Mouse (Mus musculus) heart, postnatal 14 days (tissue): ENCODE measurements around the gene Galr2. TPM values are rescaled to one million over a fixed set of nuclear protein-coding genes. Genes with fewer than 3 reads are reported as not detected.
A peak's percentile ranks its signal among the peaks of the same experiment; 100 is the strongest.

Experiments
- DNase-seq, 2 experiments: peaks; one replicate each; pipeline ENCODE4 v3.0.0; 2021 to 2022
- intact Hi-C: fragments of 180-260 bp; cut with DNase I; formaldehyde crosslinking; loops from one replicate; pipeline ENCODE4 v1.15.1; 2025
- long read RNA-seq, 2 experiments: library from polyadenylated mRNA; stranded (forward); transcript quantifications; one replicate each; pipeline ENCODE4 v2.0.0; 2021
- total RNA-seq, 2 experiments: library from RNA; stranded (reverse); gene quantifications; 2 replicates each; pipeline ENCODE4 v1.2.3; 2021

Galr2 gene
- not detected for total RNA-seq
- long read RNA-seq, experiment 1, partial matches to known transcripts = 0 of 1 reads
- long read RNA-seq, experiment 1, other reads (novel, unspliced or antisense) = 0 of 1 reads
- long read RNA-seq, experiment 2 = 0 reads

GRCm38 (mm10) chr11:116280751-116281663 lies at the start of gene Galr2:
Galr2 (plus strand) TSS chr11:116280939.
- intact Hi-C loops = no loop called here
- no peak for DNase-seq

GRCm38 (mm10) chr11:116232427-116232826 lies 48.3 kb upstream of the Galr2 start:
- intact Hi-C loops = no loop called here

GRCm38 (mm10) chr11:116234901-116235300 lies 45.8 kb upstream of the Galr2 start:
- no peak for DNase-seq
- intact Hi-C loops = no loop called here

More at GRCm38 (mm10) chr11:116232427-116232826, 48.3 kb upstream of the Galr2 start:
- DNase-seq = no peak

GRCm38 (mm10) chr11:116237742-116238395 lies 42.9 kb upstream of the Galr2 start, which contains the start of gene Evpl:
Evpl (minus strand) TSS chr11:116238077.
- intact Hi-C loops = no loop called here
- peak; percentile 31 to 45 for DNase-seq

- no peak for DNase-seq
- intact Hi-C loops = no loop called here
Observed at GRCm38 (mm10) chr11:116239797-116240196, 40.9 kb upstream of the Galr2 start.

- DNase-seq = no peak
- intact Hi-C loops = no loop called here
Observed at GRCm38 (mm10) chr11:116241744-116242235, 38.9 kb upstream of the Galr2 start.

- no peak for DNase-seq
- intact Hi-C loops = no loop called here
Observed at GRCm38 (mm10) chr11:116244580-116244979, 36.2 kb upstream of the Galr2 start.

GRCm38 (mm10) chr11:116245616-116246015 lies 35.1 kb upstream of the Galr2 start:
- no peak for DNase-seq
- intact Hi-C loops = no loop called here

GRCm38 (mm10) chr11:116247502-116248222 lies 33.1 kb upstream of the Galr2 start:
- intact Hi-C loops = no loop called here
- DNase-seq = no peak

- intact Hi-C loops = no loop called here
- DNase-seq = no peak
Observed at GRCm38 (mm10) chr11:116250898-116251297, 29.8 kb upstream of the Galr2 start.

GRCm38 (mm10) chr11:116253076-116253600 lies 27.6 kb upstream of the Galr2 start:
- intact Hi-C loops = no loop called here
- no peak for DNase-seq

- DNase-seq = no peak
- intact Hi-C loops = no loop called here
Observed at GRCm38 (mm10) chr11:116254627-116255026, 26.1 kb upstream of the Galr2 start.

GRCm38 (mm10) chr11:116255090-116255981 lies 25.4 kb upstream of the Galr2 start:
- intact Hi-C loops = no loop called here
- DNase-seq = no peak

GRCm38 (mm10) chr11:116255982-116256675 lies 24.6 kb upstream of the Galr2 start:
- DNase-seq = no peak
- intact Hi-C loops = no loop called here

GRCm38 (mm10) chr11:116259461-116259860 lies 21.3 kb upstream of the Galr2 start:
- intact Hi-C loops = no loop called here
- no peak for DNase-seq

- intact Hi-C loops = no loop called here
- no peak for DNase-seq
Observed at GRCm38 (mm10) chr11:116260259-116260658, 20.5 kb upstream of the Galr2 start.

- no peak for DNase-seq
- intact Hi-C loops = no loop called here
Observed at GRCm38 (mm10) chr11:116265352-116265751, 15.4 kb upstream of the Galr2 start.

- intact Hi-C loops = no loop called here
- DNase-seq = no peak
Observed at GRCm38 (mm10) chr11:116265850-116266249, 14.9 kb upstream of the Galr2 start.

GRCm38 (mm10) chr11:116267637-116268036 lies 13.1 kb upstream of the Galr2 start:
- intact Hi-C loops = no loop called here
- DNase-seq = no peak
